Mouse (Mus musculus) MEL (cell line): Measurements from ENCODE around the gene Cntn1. TPM values are rescaled to one million over a fixed set of nuclear protein-coding genes. Genes with fewer than 3 reads are reported as not detected.

Experiments
- DNase-seq: peaks from one replicate; pipeline ENCODE4 v3.0.0; 2011; ENCODE audit warnings: low read depth, low spot score
- H3K27ac ChIP-seq: 2 replicates; pipeline ENCODE4 v1.5.1; 2012; ENCODE audit warnings: low read depth, mild to moderate bottlenecking, control low read depth, low read length, moderate library complexity; ENCODE audit not compliant: control insufficient read depth
- H3K27me3 ChIP-seq, 2 experiments: fragments of 150-350 bp in 1 of 2; sonication (generic) in 1 of 2; 2 replicates each; pipeline ENCODE4 v1.6.1; 2012; ENCODE audit warnings: low read length in 2 of 2, mild to moderate bottlenecking in 2 of 2, improper control_type of control experiment in 1 of 2, moderate library complexity in 1 of 2; ENCODE audit not compliant: insufficient read depth in 2 of 2, control insufficient read depth in 1 of 2
- H3K36me3 ChIP-seq, 2 experiments: 2 replicates each; pipeline ENCODE4 v1.6.1; 2012 to 2014; ENCODE audit warnings: low read length in 2 of 2, improper control_type of control experiment in 1 of 2, inconsistent platforms in 1 of 2, mild to moderate bottlenecking in 1 of 2; ENCODE audit not compliant: insufficient read depth in 2 of 2, control insufficient read depth in 1 of 2
- H3K4me1 ChIP-seq, 2 experiments: fragments of 150-350 bp in 1 of 2; sonication (generic) in 1 of 2; 2 replicates each; pipeline ENCODE4 v1.6.1; 2012; ENCODE audit warnings: low read length in 2 of 2, improper control_type of control experiment in 1 of 2, mild to moderate bottlenecking in 1 of 2; ENCODE audit not compliant: insufficient read depth in 2 of 2, control insufficient read depth in 1 of 2
- H3K4me3 ChIP-seq, 2 experiments: fragments of 150-350 bp in 1 of 2; sonication (generic) in 1 of 2; 2 replicates each; pipeline ENCODE4 v1.5.1; 2012; ENCODE audit warnings: low read depth in 2 of 2, low read length in 2 of 2, mild to moderate bottlenecking in 2 of 2, moderate library complexity in 2 of 2, control low read depth in 1 of 2, improper control_type of control experiment in 1 of 2; ENCODE audit not compliant: control insufficient read depth in 1 of 2, insufficient read depth in 1 of 2
- H3K79me2 ChIP-seq: 2 replicates; pipeline ENCODE4 v1.6.1; 2012; ENCODE audit warnings: mild to moderate bottlenecking, low read length, moderate library complexity; ENCODE audit not compliant: control insufficient read depth, poor library complexity, insufficient read depth
- H3K9ac ChIP-seq: 2 replicates; pipeline ENCODE4 v1.6.1; 2012; ENCODE audit warnings: low read depth, mild to moderate bottlenecking, control low read depth, low read length, moderate library complexity; ENCODE audit not compliant: control insufficient read depth, poor library complexity, severe bottlenecking
- H3K9me3 ChIP-seq: fragments of 150-350 bp; sonication (generic); replicated peaks from 2 replicates; pipeline ENCODE4 v1.6.1; 2012; ENCODE audit warnings: mild to moderate bottlenecking, low read length, improper control_type of control experiment, moderate library complexity; ENCODE audit not compliant: insufficient read depth
- CHD1 ChIP-seq: IDR thresholded peaks from 2 replicates; pipeline ENCODE4 v1.6.1; 2012; ENCODE audit warnings: low read depth, mild to moderate bottlenecking, inconsistent platforms, low read length, improper control_type of control experiment
- CHD2 ChIP-seq: IDR thresholded peaks from 2 replicates; pipeline ENCODE4 v1.6.1; 2011; ENCODE audit warnings: low read length, improper control_type of control experiment
- E2F4 ChIP-seq: IDR thresholded peaks from 2 replicates; pipeline ENCODE4 v1.6.1; 2011; ENCODE audit warnings: low read depth, low read length, improper control_type of control experiment, borderline replicate concordance
- ELF1 ChIP-seq: IDR thresholded peaks from 2 replicates; pipeline ENCODE4 v1.6.1; 2014; ENCODE audit warnings: low read depth, mild to moderate bottlenecking, inconsistent platforms, low read length, improper control_type of control experiment, moderate library complexity
- EP300 ChIP-seq, 2 experiments: IDR thresholded peaks; 2 replicates each; pipeline ENCODE4 v1.6.1; 2011; ENCODE audit warnings: improper control_type of control experiment in 2 of 2, low read length in 2 of 2, low read depth in 1 of 2, mild to moderate bottlenecking in 1 of 2
- GABPA ChIP-seq: IDR thresholded peaks from 2 replicates; pipeline ENCODE4 v1.6.1; 2012; ENCODE audit warnings: low read depth, mild to moderate bottlenecking, inconsistent platforms, low read length, improper control_type of control experiment, moderate library complexity
- JUND ChIP-seq: IDR thresholded peaks from 2 replicates; pipeline ENCODE4 v1.6.1; 2011; ENCODE audit warnings: low read depth, mild to moderate bottlenecking, improper control_type of control experiment, low read length
- MAFK ChIP-seq: IDR thresholded peaks from 2 replicates; pipeline ENCODE4 v1.6.1; 2011; ENCODE audit warnings: low read depth, mild to moderate bottlenecking, low read length, improper control_type of control experiment, borderline replicate concordance
- MEF2A ChIP-seq: IDR thresholded peaks from 2 replicates; pipeline ENCODE4 v1.6.1; 2014; ENCODE audit warnings: low read depth, mild to moderate bottlenecking, inconsistent platforms, low read length, improper control_type of control experiment; ENCODE audit not compliant: poor library complexity, insufficient replicate concordance, severe bottlenecking; ENCODE audit errors: extremely low read depth
- MXI1 ChIP-seq: IDR thresholded peaks from 2 replicates; pipeline ENCODE4 v1.6.1; 2011; ENCODE audit warnings: mild to moderate bottlenecking, low read depth, low read length, improper control_type of control experiment
- MYB ChIP-seq: IDR thresholded peaks from 2 replicates; pipeline ENCODE4 v1.6.1; 2011; ENCODE audit warnings: mild to moderate bottlenecking, low read depth, low read length, improper control_type of control experiment
- MYC ChIP-seq: IDR thresholded peaks from 2 replicates; pipeline ENCODE4 v1.6.1; 2011; ENCODE audit warnings: low read depth, mild to moderate bottlenecking, low read length, improper control_type of control experiment, moderate library complexity
- NRF1 ChIP-seq: IDR thresholded peaks from 2 replicates; pipeline ENCODE4 v1.6.1; 2014; ENCODE audit warnings: low read depth, mild to moderate bottlenecking, inconsistent platforms, low read length, improper control_type of control experiment, moderate library complexity; ENCODE audit not compliant: poor library complexity, insufficient read depth, severe bottlenecking
- POLR2A ChIP-seq, 2 experiments: IDR thresholded peaks; 2 replicates each; pipeline ENCODE4 v1.6.1; 2011 to 2012; ENCODE audit warnings: low read length in 2 of 2, mild to moderate bottlenecking in 2 of 2, control low read depth in 1 of 2, improper control_type of control experiment in 1 of 2, low read depth in 1 of 2, moderate library complexity in 1 of 2; ENCODE audit not compliant: control insufficient read depth in 1 of 2, insufficient read depth in 1 of 2, poor library complexity in 1 of 2
- POLR2AphosphoS2 ChIP-seq: IDR thresholded peaks from 2 replicates; pipeline ENCODE4 v1.6.1; 2011; ENCODE audit warnings: low read length, improper control_type of control experiment
- POLR2AphosphoS5 ChIP-seq: IDR thresholded peaks from 2 replicates; pipeline ENCODE4 v1.6.1; 2012; ENCODE audit warnings: low read depth, borderline replicate concordance, mild to moderate bottlenecking, inconsistent platforms, low read length, moderate library complexity, mixed read lengths
- RAD21 ChIP-seq: IDR thresholded peaks from 2 replicates; pipeline ENCODE4 v1.6.1; 2011; ENCODE audit warnings: mild to moderate bottlenecking, low read depth, low read length, improper control_type of control experiment
- RCOR1 ChIP-seq: IDR thresholded peaks from 2 replicates; pipeline ENCODE4 v1.6.1; 2012; ENCODE audit warnings: low read depth, mild to moderate bottlenecking, inconsistent platforms, low read length, improper control_type of control experiment
- SMC3 ChIP-seq: IDR thresholded peaks from 2 replicates; pipeline ENCODE4 v1.6.1; 2011; ENCODE audit warnings: low read depth, low read length, improper control_type of control experiment
- TAL1 ChIP-seq: IDR thresholded peaks from 2 replicates; pipeline ENCODE4 v1.6.1; 2012; ENCODE audit warnings: mild to moderate bottlenecking, inconsistent platforms, low read length, moderate library complexity, mixed read lengths
- TBP ChIP-seq: IDR thresholded peaks from 2 replicates; pipeline ENCODE4 v1.8.0; 2011; ENCODE audit warnings: low read depth, low read length, improper control_type of control experiment
- TCF12 ChIP-seq: IDR thresholded peaks from 2 replicates; pipeline ENCODE4 v1.6.1; 2014; ENCODE audit warnings: low read depth, mild to moderate bottlenecking, inconsistent platforms, low read length, improper control_type of control experiment, moderate library complexity
- UBTF ChIP-seq: IDR thresholded peaks from 2 replicates; pipeline ENCODE4 v1.6.1; 2012; ENCODE audit warnings: low read depth, mild to moderate bottlenecking, inconsistent platforms, low read length, improper control_type of control experiment, moderate library complexity, borderline replicate concordance; ENCODE audit not compliant: insufficient read depth
- USF1 ChIP-seq: IDR thresholded peaks from 2 replicates; pipeline ENCODE4 v1.6.1; 2014; ENCODE audit warnings: low read depth, mild to moderate bottlenecking, inconsistent platforms, low read length, improper control_type of control experiment, moderate library complexity
- ZC3H11A ChIP-seq: IDR thresholded peaks from 2 replicates; pipeline ENCODE4 v1.6.1; 2012; ENCODE audit warnings: low read depth, mild to moderate bottlenecking, inconsistent platforms, low read length, improper control_type of control experiment
- ZKSCAN1 ChIP-seq: IDR thresholded peaks from 2 replicates; pipeline ENCODE4 v1.6.1; 2012; ENCODE audit warnings: low read depth, mild to moderate bottlenecking, inconsistent platforms, low read length, improper control_type of control experiment, moderate library complexity
- ZNF384 ChIP-seq: IDR thresholded peaks from 2 replicates; pipeline ENCODE4 v1.6.1; 2012; ENCODE audit warnings: low read depth, mild to moderate bottlenecking, inconsistent platforms, low read length, improper control_type of control experiment
- polyA plus RNA-seq, 2 experiments: library from polyadenylated mRNA; stranded (reverse) in 1 of 2; unstranded in 1 of 2; fragments of >175 nt in 1 of 2; fragments of >200 nt in 1 of 2; gene quantifications; 2 replicates each; pipeline versions ENCODE4 v1.2.1 to v1.2.4; 2012; ENCODE audit warnings: low replicate concordance in 2 of 2, low read depth in 1 of 2; ENCODE audit not compliant: insufficient read length in 2 of 2, insufficient read depth in 1 of 2, missing spikeins in 1 of 2
- total RNA-seq: library from RNA; depleted of rRNA; stranded (reverse); fragments of 300-350 nt; gene quantifications from 2 replicates; pipeline ENCODE4 v1.2.3, GENCODE M21; 2012

Gene Cntn1
- total and polyA plus RNA-seq, 3 experiments: not detected

- DNase-seq: no peak
- Histone ChIP-seq H3K9me3 (no peaks in the 10 kb centered on the region), H3K4me1 (no peaks in the 10 kb centered on the region), H3K9ac (no peak overlapping the region), H3K4me3 (no peak overlapping the region), H3K36me3 (no peaks in the 10 kb centered on the region), H3K27me3 (no peaks in the 10 kb centered on the region), H3K79me2 (no peaks in the 10 kb centered on the region), H3K27ac (no peak overlapping the region)
- TF ChIP-seq POLR2AphosphoS2 (no peak), MYB (no peak), EP300 (IDR thresholded peaks at IDR 0.05; ENCODE audit: low read depth in 1 of 2, low read length in 2 of 2) (no peak), POLR2A (IDR thresholded peaks at IDR 0.05; ENCODE audit: control insufficient read depth in 1 of 2, insufficient read depth in 1 of 2, low read depth in 1 of 2, low read length in 2 of 2, poor library complexity in 1 of 2) (no peak), TAL1 (no peak), SMC3 (no peak), USF1 (no peak), MAFK (no peak), GABPA (no peak), MXI1 (no peak), CHD2 (no peak), ELF1 (no peak), ZKSCAN1 (no peak), NRF1 (no peak), MYC (no peak), TCF12 (no peak), UBTF (no peak)
Measured at GRCm38 (mm10) chr15:92215841-92216240, 164.9 kb downstream of the Cntn1 start.

- Histone ChIP-seq H3K27me3 (no peaks in the 10 kb centered on the region), H3K27ac (no peak overlapping the region), H3K36me3 (no peaks in the 10 kb centered on the region), H3K4me1 (no peaks in the 10 kb centered on the region), H3K79me2 (no peaks in the 10 kb centered on the region), H3K9ac (no peak overlapping the region), H3K9me3 (no peaks in the 10 kb centered on the region), H3K4me3 (no peak overlapping the region)
- no peak for DNase-seq
- TF ChIP-seq E2F4: no peak
- TF ChIP-seq ZC3H11A: no peak
- TF ChIP-seq RAD21: no peak
- no peak for TF ChIP-seq SMC3
- no peak for TF ChIP-seq MEF2A
- no peak for TF ChIP-seq POLR2AphosphoS5
- no peak for TF ChIP-seq RCOR1
- no peak for TF ChIP-seq JUND
- TF ChIP-seq ZNF384: no peak
- TF ChIP-seq TBP: no peak
- no peak for TF ChIP-seq CHD1
Measured at GRCm38 (mm10) chr15:92221446-92221845, 170.5 kb downstream of the Cntn1 start.
